Mouse (Mus musculus) small intestine, adult 2 months (tissue): ENCODE results near the gene Dclk1.

ENCODE experiments used
- CTCF ChIP-seq: fragments of 200-500 bp; IDR thresholded peaks from 2 replicates; pipeline ENCODE4 v1.5.1; 2012; ENCODE audit warnings: low read depth, mild to moderate bottlenecking, control low read depth, inconsistent platforms, low read length, moderate library complexity, mixed read lengths; ENCODE audit not compliant: insufficient replicate concordance, insufficient read length; ENCODE audit errors: extremely low read depth
- POLR2A ChIP-seq: fragments of 200-500 bp; IDR thresholded peaks from 2 replicates; pipeline ENCODE4 v1.6.1; 2012; ENCODE audit warnings: low read depth, mild to moderate bottlenecking, control low read depth, inconsistent platforms, low read length, moderate library complexity

- TF ChIP-seq POLR2A (no peak), CTCF (no peak)
These were observed 298.4 kb downstream of the Dclk1 start for GRCm38 (mm10) chr3:55540406-55541140.
